Mouse (Mus musculus): ENCODE measurements around the gene Mlc1.

- TF ChIP-seq CTCF (IDR thresholded peaks at IDR 0.05; ENCODE audit: borderline replicate concordance, control insufficient read depth, extremely low read depth, insufficient read depth, low read length, poor library complexity) (0 out of 2 replicates have a peak, but pooled peaks have one; percentile 51), POLR2A (IDR thresholded peaks at IDR 0.05; ENCODE audit: control insufficient read depth, extremely low read depth, insufficient read depth, low read length, poor library complexity) (no peak)
Observed at GRCm38 (mm10) chr15:88921131-88921991, 57.4 kb downstream of the Mlc1 start.
